Mouse (Mus musculus): ENCODE measurements around the gene Snx33.

GRCm38 (mm10) chr9:56899409-56899808 lies 28.8 kb downstream of the Snx33 start:
- TF ChIP-seq CTCF (conservative IDR thresholded peaks at IDR 0.05; ENCODE audit: low read length) = no peak
- no peak for TF ChIP-seq POU5F1 (IDR thresholded peaks at IDR 0.05; ENCODE audit: borderline replicate concordance, low read length)
- TF ChIP-seq NANOG (IDR thresholded peaks at IDR 0.05; ENCODE audit: borderline replicate concordance, low read length) = no peak
